Comparison of ENCODE assay signal across 8 mouse cellular contexts in the genomic region with DNA sequence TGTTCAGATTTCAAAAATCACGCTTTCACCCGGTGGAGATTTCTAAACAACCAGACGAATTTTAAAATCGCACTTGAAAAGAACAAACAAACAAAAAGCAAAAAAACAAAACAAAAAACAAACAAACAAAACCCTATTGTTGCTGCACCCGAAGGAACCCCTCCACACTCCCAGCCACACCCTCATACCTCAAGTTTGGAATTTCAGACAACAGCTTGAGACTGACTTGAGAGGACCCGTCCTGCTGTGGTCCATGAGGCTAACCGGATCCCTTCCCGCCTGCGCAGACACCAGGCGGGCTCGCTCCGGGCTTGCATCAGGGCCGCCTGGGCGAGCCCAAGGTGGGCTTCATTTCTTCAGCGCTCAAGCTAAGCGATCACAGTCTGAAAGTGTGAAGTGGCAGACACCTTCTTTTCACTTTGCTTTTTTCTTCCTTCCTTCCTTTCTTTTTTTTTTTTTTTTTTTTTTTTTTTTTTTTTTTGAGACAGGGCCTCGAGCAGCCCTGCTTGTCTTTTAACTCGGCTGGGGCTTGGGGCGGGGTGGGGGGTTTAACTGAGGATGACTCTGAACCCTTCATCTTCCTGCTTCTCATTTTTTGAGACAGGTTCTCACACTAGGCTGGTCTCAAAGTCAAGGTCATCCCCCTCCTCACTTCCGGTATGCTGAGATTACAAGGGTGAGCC. TPM values are rescaled to one million over a fixed set of nuclear protein-coding genes. Genes with fewer than 3 reads are reported as not detected.
DNase-seq lines count a peak whose midpoint lies in the region; ATAC-seq and TF ChIP-seq lines count a peak whose summit lies in the region.

No protein-coding gene starts in this region.

- no peak for TF ChIP-seq POLR2A in ES-Bruce4 (IDR thresholded peaks at IDR 0.05; ENCODE audit: insufficient read depth, low read length)

- no peaks in the 10 kb centered on the region for H3K36me3 ChIP-seq in heart, embryonic 14.5 days (ENCODE audit: control insufficient read depth, insufficient read depth, low read length)
- H3K36me3 ChIP-seq in ES-Bruce4 (ENCODE audit: control insufficient read depth, insufficient read depth, low read length, poor library complexity, severe bottlenecking) (no peaks in the 10 kb centered on the region; the same call in 1 of the 2 replicates), macrophage (ENCODE audit: inconsistent target) (no peaks in the 10 kb centered on the region)
- no peaks in the 10 kb centered on the region for H3K36me3 ChIP-seq in forebrain, embryonic 16.5 days (ENCODE audit: control insufficient read depth, insufficient read depth)

- TF ChIP-seq CTCF in ES-Bruce4 (IDR thresholded peaks at IDR 0.05; ENCODE audit: low read depth, low read length): no peak

- peak overlapping the region; percentile 63 for H3K9ac ChIP-seq in heart, embryonic 14.5 days (ENCODE audit: low read length)
- H3K9ac ChIP-seq in ES-Bruce4 (ENCODE audit: low read depth, poor library complexity, severe bottlenecking): peak overlapping the region; percentile 53
- H3K9ac ChIP-seq in forebrain, embryonic 16.5 days (replicated peaks; ENCODE audit: low read depth, low read length): no peak overlapping the region

- peak overlapping the region; percentile 50 for H3K4me3 ChIP-seq in heart, embryonic 14.5 days (ENCODE audit: control insufficient read depth in 1 of 2, insufficient read depth in 1 of 2, low read depth in 1 of 2, low read length in 2 of 2)
- H3K4me3 ChIP-seq in ES-Bruce4 (ENCODE audit: low read depth, low read length): peak overlapping the region; percentile 69
- H3K4me3 ChIP-seq in forebrain, embryonic 16.5 days (replicated peaks; ENCODE audit: low read length): peak overlapping the region; percentile 37
- peak overlapping the region; percentile 15; the same call in 1 of the 2 replicates for H3K4me3 ChIP-seq in macrophage (ENCODE audit: inconsistent target)

- TF ChIP-seq EP300 in ES-Bruce4 (IDR thresholded peaks at IDR 0.05; ENCODE audit: insufficient read depth, low read depth, low read length): peak; percentile 69; the same call in 1 of the 2 replicates

- WGBS in heart, embryonic 14.5 days: 2% methylated on average over 20 of the region's 20 CpGs
- 3% methylated on average over 20 of the region's 20 CpGs for WGBS in forebrain, embryonic 16.5 days
- 3% methylated on average over 20 of the region's 20 CpGs for WGBS in macrophage (ENCODE audit: missing documents)

- peak overlapping the region; percentile 72 for H3K4me2 ChIP-seq in heart, embryonic 14.5 days (ENCODE audit: low read length)
- peak overlapping the region; percentile 66 for H3K4me2 ChIP-seq in forebrain, embryonic 16.5 days (ENCODE audit: low read length)

- H3K79me2 ChIP-seq in macrophage (ENCODE audit: inconsistent target): no peaks in the 10 kb centered on the region

- ATAC-seq in heart, embryonic 14.5 days (ENCODE audit: insufficient number of reproducible peaks, insufficient read depth, low FRiP score, low read depth): 0 out of 2 replicates have a peak, but pooled peaks have one; percentile 10
- peak; percentile 12; the same call in 1 of the 2 replicates for ATAC-seq in forebrain, embryonic 16.5 days

- H3K27ac ChIP-seq in heart, embryonic 14.5 days (replicated peaks in 1 of 2; ENCODE audit: control insufficient read depth in 1 of 2, insufficient read depth in 1 of 2, low read depth in 2 of 2, low read length in 2 of 2): no peak overlapping the region
- peak overlapping the region; percentile 35 for H3K27ac ChIP-seq in ES-Bruce4 (ENCODE audit: insufficient read depth, low read length)
- no peak overlapping the region for H3K27ac ChIP-seq in forebrain, embryonic 16.5 days (ENCODE audit: low read length)
- no peak overlapping the region for H3K27ac ChIP-seq in macrophage

- H3K9me3 ChIP-seq in heart, embryonic 14.5 days (ENCODE audit: control insufficient read depth, low read length): peaks cover 1% of the 10 kb centered on the region; the same call in 1 of the 2 replicates
- H3K9me3 ChIP-seq in ES-Bruce4 (replicated peaks; ENCODE audit: control insufficient read depth, insufficient read depth, low read length, poor library complexity, severe bottlenecking): peaks cover under 1% of the 10 kb centered on the region; the same call in 1 of the 2 replicates
- H3K9me3 ChIP-seq in forebrain, embryonic 16.5 days (ENCODE audit: control insufficient read depth, low read length): no peaks in the 10 kb centered on the region

- H3K27me3 ChIP-seq in heart, embryonic 14.5 days (ENCODE audit: control insufficient read depth, insufficient read depth, low read length): peaks cover 43% of the 10 kb centered on the region
- peaks cover 9% of the 10 kb centered on the region for H3K27me3 ChIP-seq in ES-Bruce4 (ENCODE audit: control insufficient read depth, insufficient read depth, low read length, poor library complexity, severe bottlenecking)
- peaks cover 35% of the 10 kb centered on the region for H3K27me3 ChIP-seq in forebrain, embryonic 16.5 days (replicated peaks; ENCODE audit: control insufficient read depth, insufficient read depth, low read length)

- DNase-seq in heart, adult 11 months: no peak
- no peak for DNase-seq in testis, postnatal 14 days (ENCODE audit: low spot score)
- DNase-seq in urinary bladder, postnatal 10 days (ENCODE audit: low spot score): no peak
- no peak for DNase-seq in layer of hippocampus, postnatal 14 days (ENCODE audit: low spot score in 2 of 2)

- H3K4me1 ChIP-seq in heart, embryonic 14.5 days (ENCODE audit: control insufficient read depth in 2 of 2, insufficient read depth in 2 of 2, low read length in 2 of 2): peaks cover 2 to 17% of the 10 kb centered on the region in 2 experiments; a peak in 3 of 4 replicates
- H3K4me1 ChIP-seq in ES-Bruce4 (ENCODE audit: control insufficient read depth, insufficient read depth, low read length): no peaks in the 10 kb centered on the region
- H3K4me1 ChIP-seq in forebrain, embryonic 16.5 days (replicated peaks; ENCODE audit: control insufficient read depth, insufficient read depth, low read length): peaks cover 31% of the 10 kb centered on the region

RNA-seq across cellular contexts. Expression of gene Eomes, which starts 11.0 kb away (rescaled TPM):
- polyA plus RNA-seq in heart, embryonic 14.5 days (2014; fragmentation: Nextera tagmentation; extraction: Ambion mirVana): not detected in 2 replicates
- polyA plus RNA-seq in ES-Bruce4 (2011; ENCODE audit: insufficient read depth, insufficient read length, low read depth, missing spikeins) (7.9 and 8.2 TPM in 2 replicates), macrophage (2018) (not detected in 3 replicates)
- 18.0 and 24.4 TPM in 2 replicates for polyA plus RNA-seq in forebrain, embryonic 16.5 days (2015; fragmentation: Nextera tagmentation; extraction: Ambion mirVana)
- not detected for total RNA-seq in macrophage (2018; cell fraction: chromatin; rRNA removed)
- total RNA-seq in macrophage (2018; cell fraction: cytosol; rRNA removed): not detected
- total RNA-seq in macrophage (2018; cell fraction: nucleus; rRNA removed): not detected
- total RNA-seq in layer of hippocampus, postnatal 14 days (2021): 1 to 10 TPM; 3.1 to 3.5 TPM

RNA-seq across cellular contexts. Expression of gene Golga4, which starts 17.0 kb away (rescaled TPM):
- 61.0 and 64.0 TPM in 2 replicates for polyA plus RNA-seq in heart, embryonic 14.5 days (2014; fragmentation: Nextera tagmentation; extraction: Ambion mirVana)
- polyA plus RNA-seq in ES-Bruce4 (2011; ENCODE audit: insufficient read depth, insufficient read length, low read depth, missing spikeins): 132 and 143 TPM in 2 replicates
- 51.3 and 57.4 TPM in 2 replicates for polyA plus RNA-seq in forebrain, embryonic 16.5 days (2015; fragmentation: Nextera tagmentation; extraction: Ambion mirVana)
- 100 to 1,000 TPM; 201 to 650 (median 367) TPM for total RNA-seq in macrophage (2018; cell fraction: chromatin; rRNA removed)
- 10 to 100 TPM; 38.6 to 70.6 (median 56.1) TPM for total RNA-seq in macrophage (2018; cell fraction: cytosol; rRNA removed)
- 100 to 1,000 TPM in 24 of 26 experiments, 10 to 100 TPM in 2; 97.1 to 246 (median 152) TPM for total RNA-seq in macrophage (2018; cell fraction: nucleus; rRNA removed)
- polyA plus RNA-seq in macrophage (2018): 47.5 to 67.5 TPM (median 47.8 TPM) in 3 replicates
- total RNA-seq in layer of hippocampus, postnatal 14 days (2021): 10 to 100 TPM; 75.6 to 80.6 TPM

Comparison
In these comparisons a context has a peak if more than half of its experiments do, and no peak if none do; other contexts are left out.
1. H3K4me3 ChIP-seq: peak in every context shown above with its lines; median percentile 69 in ES-Bruce4; 50 in heart, embryonic 14.5 days; 37 in forebrain, embryonic 16.5 days; 15 in macrophage.